ENCODE assay signal across 10 mouse cellular contexts in genomic region chr1:131493966-131494898, GRCm38 (mm10). TPM values are rescaled to one million over a fixed set of nuclear protein-coding genes. Genes with fewer than 3 reads are reported as not detected.
DNase-seq lines count a peak whose midpoint lies in the region; ATAC-seq and TF ChIP-seq lines count a peak whose summit lies in the region.
"Had no signal": no experiment of that assay in that cellular context is flagged by ENCODE, and none has a peak within 500 bp of the region (broad histone marks: within the 10 kb centered on the region; RNA-seq: fewer than 3 reads in every experiment).

No protein-coding gene starts in this region.

- no peak for TF ChIP-seq POLR2A in cerebellum, adult 2 months (IDR thresholded peaks at IDR 0.05; ENCODE audit: borderline replicate concordance, insufficient read depth, low read length)
- no peak for TF ChIP-seq POLR2A in thymus, adult 2 months (IDR thresholded peaks at IDR 0.05; ENCODE audit: control insufficient read depth, extremely low read depth, insufficient read depth, low read length, poor library complexity)

- H3K4me1 ChIP-seq in forebrain, embryonic 14.5 days (ENCODE audit: control insufficient read depth, insufficient read depth, low read length): peaks cover 10% of the 10 kb centered on the region
- H3K4me1 ChIP-seq in forebrain, embryonic 10.5 days: peaks cover 13% of the 10 kb centered on the region
- peaks cover 28% of the 10 kb centered on the region for H3K4me1 ChIP-seq in cerebellum, adult 2 months (ENCODE audit: control insufficient read depth, insufficient read depth, low read length)
- H3K4me1 ChIP-seq in thymus, adult 2 months (replicated peaks; ENCODE audit: control insufficient read depth, insufficient read depth, low read length): peaks cover 5% of the 10 kb centered on the region
- H3K4me1 ChIP-seq: neural tube, embryonic 12.5 days had no signal

- no peak overlapping the region for H3K27ac ChIP-seq in forebrain, embryonic 14.5 days (ENCODE audit: low read depth, low read length)
- H3K27ac ChIP-seq in forebrain, embryonic 10.5 days: no peak overlapping the region
- no peak overlapping the region for H3K27ac ChIP-seq in cerebellum, adult 2 months (ENCODE audit: insufficient read depth, low read length)
- H3K27ac ChIP-seq in thymus, adult 2 months (ENCODE audit: control insufficient read depth, insufficient read depth, low read length): no peak overlapping the region
- H3K27ac ChIP-seq: neural tube, embryonic 12.5 days had no signal

- WGBS in forebrain, embryonic 14.5 days: 76% methylated on average over 4 of the region's 4 CpGs
- WGBS in forebrain, embryonic 10.5 days: 92% methylated on average over 4 of the region's 4 CpGs
- WGBS in cerebellum, adult 2 months: 25% methylated on average over 4 of the region's 4 CpGs
- WGBS in thymus, adult 2 months: 71% methylated on average over 4 of the region's 4 CpGs

- peak; percentile 43 for DNase-seq in forebrain, embryonic 14.5 days (ENCODE audit: low spot score)
- DNase-seq in forebrain, embryonic 10.5 days (ENCODE audit: extremely low spot score, low spot score): no peak
- DNase-seq in layer of hippocampus, adult 11-12 months (ENCODE audit: low spot score): peak; percentile 43
- no peak for DNase-seq in layer of hippocampus, postnatal 14 days (ENCODE audit: low spot score in 2 of 2)
- peak; percentile 53 for DNase-seq in 3T3-L1 (ENCODE audit: low read depth, low spot score)
- DNase-seq in cerebellum, adult 2 months: peak; percentile 40 to 41
- DNase-seq in thymus, adult 2 months: no peak

- H3K9me3 ChIP-seq in forebrain, embryonic 14.5 days (replicated peaks; ENCODE audit: control insufficient read depth, low read length): no peaks in the 10 kb centered on the region
- no peaks in the 10 kb centered on the region for H3K9me3 ChIP-seq in forebrain, embryonic 10.5 days
- H3K9me3 ChIP-seq: limb, embryonic 13.5 days; neural tube, embryonic 12.5 days had no signal

- H3K27me3 ChIP-seq in forebrain, embryonic 14.5 days (replicated peaks; ENCODE audit: control insufficient read depth, insufficient read depth, low read length): no peaks in the 10 kb centered on the region
- no peaks in the 10 kb centered on the region for H3K27me3 ChIP-seq in forebrain, embryonic 10.5 days (ENCODE audit: poor library complexity, severe bottlenecking)
- H3K27me3 ChIP-seq in cerebellum, adult 2 months (ENCODE audit: control insufficient read depth, insufficient read depth, low read length): no peaks in the 10 kb centered on the region
- no peaks in the 10 kb centered on the region for H3K27me3 ChIP-seq in thymus, adult 2 months (ENCODE audit: control insufficient read depth, insufficient read depth, low read length)
- H3K27me3 ChIP-seq: limb, embryonic 13.5 days; neural tube, embryonic 12.5 days had no signal

- H3K9ac ChIP-seq in forebrain, embryonic 14.5 days (ENCODE audit: low read length): no peak overlapping the region
- H3K9ac ChIP-seq: limb, embryonic 13.5 days; neural tube, embryonic 12.5 days had no signal

- ATAC-seq in forebrain, embryonic 14.5 days: no peak
- no peak for ATAC-seq in monocyte, adult 5-6 weeks (replicated peaks; ENCODE audit: insufficient number of reproducible peaks, low FRiP score, low TSS enrichment, poor library complexity, severe bottlenecking)

- H3K4me3 ChIP-seq in forebrain, embryonic 14.5 days (ENCODE audit: low read depth, low read length): no peak overlapping the region
- H3K4me3 ChIP-seq in forebrain, embryonic 10.5 days: no peak overlapping the region
- H3K4me3 ChIP-seq in cerebellum, adult 2 months (replicated peaks; ENCODE audit: insufficient read depth, low read depth, low read length): no peak overlapping the region
- H3K4me3 ChIP-seq in thymus, adult 2 months (ENCODE audit: control insufficient read depth, insufficient read depth, low read length): no peak overlapping the region
- H3K4me3 ChIP-seq: limb, embryonic 13.5 days; neural tube, embryonic 12.5 days had no signal

- H3K4me2 ChIP-seq in forebrain, embryonic 14.5 days (ENCODE audit: low read length): no peak overlapping the region
- H3K4me2 ChIP-seq: limb, embryonic 13.5 days; neural tube, embryonic 12.5 days had no signal

- no peaks in the 10 kb centered on the region for H3K36me3 ChIP-seq in forebrain, embryonic 14.5 days (ENCODE audit: control insufficient read depth, insufficient read depth, low read length)
- no peaks in the 10 kb centered on the region for H3K36me3 ChIP-seq in forebrain, embryonic 10.5 days (replicated peaks)
- H3K36me3 ChIP-seq in thymus, adult 2 months (ENCODE audit: control insufficient read depth, insufficient read depth, low read length): no peaks in the 10 kb centered on the region
- H3K36me3 ChIP-seq: limb, embryonic 13.5 days; neural tube, embryonic 12.5 days had no signal

- TF ChIP-seq CTCF in cerebellum, adult 2 months (IDR thresholded peaks at IDR 0.05; ENCODE audit: borderline replicate concordance, insufficient read depth, low read depth, low read length): no peak
- no peak for TF ChIP-seq CTCF in thymus, adult 2 months (IDR thresholded peaks at IDR 0.05; ENCODE audit: borderline replicate concordance, control insufficient read depth, extremely low read depth, insufficient read depth, low read length, poor library complexity)

RNA-seq across cellular contexts. Expression of gene Srgap2, which starts 32.9 kb away (rescaled TPM):
- polyA plus RNA-seq in forebrain, embryonic 14.5 days (2014; fragmentation: Nextera tagmentation; extraction: Ambion mirVana): 15.3 and 22.4 TPM in 2 replicates
- 19.1 and 21.2 TPM in 2 replicates for polyA plus RNA-seq in forebrain, embryonic 10.5 days (2016; fragmentation: Nextera tagmentation; extraction: Ambion mirVana)
- total RNA-seq in layer of hippocampus, postnatal 14 days (2021): 100 to 1,000 TPM; 116 to 117 TPM
- 83.1 and 94.6 TPM in 2 replicates for polyA plus RNA-seq in cerebellum, adult 2 months (2012; rRNA removed)
- 28.3 and 37.6 TPM in 2 replicates for polyA plus RNA-seq in thymus, adult 2 months (2012; rRNA removed)
- total RNA-seq in monocyte, adult 5-6 weeks (2017): 13.8 to 37.1 TPM (median 27.7 TPM) in 3 replicates

RNA-seq across cellular contexts. Expression of gene Fam72a, which starts 33.5 kb away (rescaled TPM):
- 2.3 and 2.7 TPM in 2 replicates for polyA plus RNA-seq in forebrain, embryonic 14.5 days (2014; fragmentation: Nextera tagmentation; extraction: Ambion mirVana)
- 5.3 and 5.7 TPM in 2 replicates for polyA plus RNA-seq in forebrain, embryonic 10.5 days (2016; fragmentation: Nextera tagmentation; extraction: Ambion mirVana)
- 1 to 10 TPM in 1 of 2 experiments, under 1 TPM in 1; 0.95 to 1.8 TPM for total RNA-seq in layer of hippocampus, postnatal 14 days (2021)
- 1.9 TPM in 2 replicates for polyA plus RNA-seq in cerebellum, adult 2 months (2012; rRNA removed)
- 1.8 and 1.9 TPM in 2 replicates for polyA plus RNA-seq in thymus, adult 2 months (2012; rRNA removed)
- 0.48 to 0.87 TPM (median 0.75 TPM) in 3 replicates for total RNA-seq in monocyte, adult 5-6 weeks (2017)

Comparison
In these comparisons a context has a peak if more than half of its experiments do, and no peak if none do; other contexts are left out.
1. DNase-seq: peak in forebrain, embryonic 14.5 days (single experiment), layer of hippocampus, adult 11-12 months (single experiment), 3T3-L1 (single experiment) and cerebellum, adult 2 months (2 of 2); none in forebrain, embryonic 10.5 days (single experiment), layer of hippocampus, postnatal 14 days (0 of 2) and thymus, adult 2 months (single experiment).